Mouse (Mus musculus) left cerebral cortex, adult 8-10 months (tissue): ENCODE data around the gene Zscan18. TPM values are rescaled to one million over a fixed set of nuclear protein-coding genes. Genes with fewer than 3 reads are reported as not detected.
"Not testable (repeated sequence)": the region's sequence is repeated elsewhere in the genome, so short reads cannot be mapped to it uniquely, and the experiment has no call there.

Experiments used
- DNase-seq, 2 experiments: peaks; one replicate each; pipeline ENCODE4 v3.0.0; 2022; ENCODE audit warnings: low spot score in 2 of 2
- total RNA-seq, 4 experiments: library from RNA; stranded (reverse); gene quantifications; 2 replicates each; pipeline ENCODE4 v1.2.4; 2022

Zscan18 gene
- 10 to 100 TPM; 21.9 to 27.0 (median 22.9) TPM for total RNA-seq

DNA sequence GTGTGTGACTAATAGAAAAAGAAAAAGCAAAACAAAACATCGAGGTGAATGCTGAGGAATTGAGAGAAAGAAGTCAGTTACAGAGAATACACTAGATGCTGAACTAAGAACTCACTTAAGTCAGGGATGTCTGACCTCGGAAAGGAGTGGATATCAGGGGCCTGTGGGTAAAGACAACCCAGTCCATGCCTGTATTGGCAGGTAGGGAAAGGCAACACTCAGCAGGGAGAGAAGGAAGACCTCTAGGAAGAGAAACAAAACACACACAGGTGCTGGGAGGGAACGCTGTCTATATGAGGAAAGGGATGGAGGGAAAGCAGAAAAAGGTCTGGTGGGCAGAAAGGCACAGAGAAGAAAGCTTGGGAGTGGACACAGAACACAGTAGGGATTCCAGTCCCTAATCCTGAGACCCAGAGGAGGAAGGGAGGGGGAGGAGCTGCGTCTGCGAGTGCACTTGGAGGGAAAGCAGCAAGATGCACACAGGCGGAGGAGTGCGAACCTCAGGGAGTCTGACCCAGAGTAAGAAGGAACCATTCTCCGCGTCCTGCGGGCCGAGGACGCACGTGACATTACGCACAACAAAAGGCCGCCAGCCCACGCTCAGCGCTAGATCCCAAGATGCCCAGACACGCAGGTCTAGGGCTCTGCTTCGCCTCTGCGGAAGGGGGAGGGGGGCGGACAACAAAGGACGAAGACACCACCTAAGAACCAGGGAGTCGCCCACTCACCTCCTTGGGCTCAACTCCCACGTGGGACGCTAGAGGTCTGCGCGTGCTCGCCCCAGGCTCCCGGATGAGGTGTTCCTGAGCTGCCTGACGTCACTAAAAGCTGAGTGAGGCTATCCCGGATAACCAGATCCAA, at the start of gene Zscan18:
Gene Zscan18 (minus strand): TSS at position 770 of the 861 bp plus-strand sequence.
- DNase-seq = peak; percentile 73 to 92

DNA sequence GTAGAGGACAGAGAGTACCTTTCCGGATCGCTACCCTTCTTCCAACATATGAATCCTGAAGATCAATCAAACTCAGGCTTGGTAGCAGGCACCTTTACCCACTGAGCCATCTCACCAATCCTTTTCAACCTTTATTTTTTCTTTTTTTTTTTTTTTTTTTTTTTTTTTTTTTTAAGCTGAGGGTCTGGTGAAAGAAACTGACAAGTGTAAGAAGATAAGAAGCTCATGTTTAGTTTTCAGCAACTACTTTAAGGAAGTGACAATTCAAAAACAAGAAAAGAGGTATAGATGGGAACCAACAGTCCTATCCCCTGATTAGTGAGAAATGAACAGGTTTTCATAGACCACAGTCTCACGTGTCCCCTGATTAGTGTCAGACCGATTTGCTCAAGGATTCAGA, 32.3 kb upstream of the Zscan18 start:
- DNase-seq = no peak

- no peak for DNase-seq
Measured at GRCm38 (mm10) chr7:12835193-12835671, 31.8 kb upstream of the Zscan18 start.

DNA sequence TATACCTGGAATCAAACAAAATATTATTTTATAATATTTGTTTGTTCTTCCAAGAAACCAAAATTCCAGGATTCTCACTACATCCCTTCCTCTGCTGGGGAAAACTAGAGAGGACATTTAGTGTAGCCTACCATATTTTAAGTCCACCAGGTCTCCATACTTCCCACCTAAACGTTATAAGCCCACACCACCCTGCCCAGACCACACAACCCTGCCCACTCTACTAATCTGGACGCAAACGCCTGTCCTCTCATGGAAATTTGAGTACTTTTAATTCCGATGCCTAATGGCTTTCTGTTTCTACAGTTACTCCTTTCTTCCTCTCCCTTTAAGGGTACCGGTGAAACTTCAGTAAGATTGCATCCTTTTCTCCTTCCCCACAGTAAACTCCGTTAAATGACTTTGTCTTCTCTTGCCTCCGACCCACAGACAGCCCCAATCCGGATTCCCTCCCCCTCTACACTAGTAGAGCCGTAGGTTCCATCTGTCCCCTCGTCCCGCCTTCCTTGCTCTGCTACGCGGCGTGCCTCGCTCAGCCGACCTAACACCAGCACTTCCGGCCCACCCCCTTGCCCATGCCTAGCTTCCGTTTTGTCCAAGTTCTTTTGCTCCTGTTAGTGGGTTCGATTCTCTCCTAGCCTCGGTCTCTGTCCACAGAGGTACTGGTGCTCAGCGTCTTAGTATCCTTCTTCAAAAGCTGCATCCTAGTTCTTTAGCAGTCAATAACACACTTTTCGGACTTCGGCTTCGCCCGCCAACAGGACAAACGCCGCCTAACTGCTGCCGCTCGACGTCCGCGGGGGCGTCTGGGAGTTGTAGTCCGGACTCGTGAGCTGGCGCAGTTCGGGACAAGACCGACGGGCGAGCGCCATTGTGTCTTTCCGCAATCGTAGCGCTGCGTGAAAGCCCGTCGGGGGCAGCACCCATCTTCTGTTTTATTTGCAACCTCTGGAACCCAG, 31.0 kb upstream of the Zscan18 start, which contains the start of gene Zfp110:
Gene Zfp110 (plus strand): TSS at position 600 of the 959 bp plus-strand sequence.
- DNase-seq = peak; percentile 65 to 80

DNA sequence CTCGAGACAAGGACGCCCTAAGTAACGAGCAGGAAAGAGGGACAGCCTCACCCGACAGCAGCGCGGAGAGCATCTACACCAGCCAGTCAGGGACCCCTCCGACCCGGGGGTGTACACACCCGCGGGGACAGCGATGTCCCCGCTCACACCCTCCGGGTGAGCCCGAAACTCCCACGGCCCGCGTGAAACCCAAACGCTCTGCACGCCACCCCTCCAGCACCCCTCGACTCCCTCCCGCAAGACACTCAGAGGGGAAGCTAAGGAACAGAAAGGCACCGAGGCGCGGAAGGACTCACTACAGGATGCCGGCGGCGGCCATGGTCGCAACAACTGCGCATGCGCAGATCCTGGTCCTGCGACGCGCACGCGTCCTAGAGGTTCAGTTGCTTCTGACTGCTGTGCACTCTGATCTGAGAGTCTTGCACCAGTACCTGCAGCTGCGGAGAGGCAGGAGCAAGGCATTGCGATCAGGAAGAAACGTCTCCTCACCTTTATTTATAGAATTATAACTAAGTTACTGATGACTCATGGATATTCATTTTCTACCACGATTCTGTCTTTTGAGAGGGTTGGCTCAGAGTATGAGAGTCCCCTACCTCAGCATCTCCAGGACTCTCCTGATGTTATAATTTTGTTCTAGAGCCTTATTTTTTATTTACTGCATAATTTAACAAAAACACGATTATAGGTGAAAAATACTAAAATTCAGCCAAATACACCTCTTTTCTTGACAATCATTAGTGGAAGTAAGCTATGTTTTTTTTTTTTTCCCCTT, 15.3 kb upstream of the Zscan18 start, which contains the start of gene Zfp329:
Gene Zfp329 (minus strand): TSS at position 338 of the 775 bp plus-strand sequence.
- DNase-seq = peak; percentile 84 to 87

- no peak for DNase-seq
Measured at GRCm38 (mm10) chr7:12815566-12815965, 12.1 kb upstream of the Zscan18 start.

DNA sequence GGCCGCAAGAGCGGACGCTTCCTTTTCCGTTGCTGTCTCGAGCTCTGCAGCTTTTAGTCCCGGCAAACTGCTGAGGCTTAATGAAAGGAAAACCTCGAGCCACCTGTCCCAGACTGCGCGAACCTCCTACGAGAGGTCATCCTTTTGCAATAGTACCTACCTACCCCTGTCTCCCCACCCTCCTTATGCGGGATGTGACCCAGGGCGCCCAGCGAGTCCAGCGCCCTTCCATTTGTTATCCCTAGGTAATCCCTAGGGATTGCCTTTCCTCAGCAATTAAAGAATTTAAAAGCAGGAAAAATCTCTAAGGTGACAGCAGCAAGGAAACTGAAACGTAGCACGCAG, 264 bp upstream of the Zscan18 start:
- no peak for DNase-seq

DNA sequence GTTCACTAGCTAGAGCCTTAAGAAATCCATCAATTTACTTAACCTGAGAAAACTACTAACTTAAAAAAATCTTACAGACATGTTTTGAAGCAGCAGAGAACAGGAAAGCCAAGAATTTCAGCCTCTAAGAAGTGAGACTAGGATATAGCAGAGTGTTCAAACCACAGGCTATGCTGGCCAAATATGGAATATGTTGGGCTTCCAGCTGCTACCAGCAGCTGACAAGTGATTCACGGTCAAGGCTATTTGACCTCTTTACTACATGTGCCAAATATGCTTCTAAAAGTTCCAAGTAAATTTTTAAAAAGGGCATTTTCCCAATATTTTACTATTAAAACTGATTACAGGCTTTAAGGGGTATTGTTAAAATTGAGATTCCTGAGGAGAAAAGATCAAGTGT, 3.9 kb downstream of the Zscan18 start:
- no peak for DNase-seq

- no peak for DNase-seq
Measured at GRCm38 (mm10) chr7:12797971-12798370, 5.5 kb downstream of the Zscan18 start.

DNA sequence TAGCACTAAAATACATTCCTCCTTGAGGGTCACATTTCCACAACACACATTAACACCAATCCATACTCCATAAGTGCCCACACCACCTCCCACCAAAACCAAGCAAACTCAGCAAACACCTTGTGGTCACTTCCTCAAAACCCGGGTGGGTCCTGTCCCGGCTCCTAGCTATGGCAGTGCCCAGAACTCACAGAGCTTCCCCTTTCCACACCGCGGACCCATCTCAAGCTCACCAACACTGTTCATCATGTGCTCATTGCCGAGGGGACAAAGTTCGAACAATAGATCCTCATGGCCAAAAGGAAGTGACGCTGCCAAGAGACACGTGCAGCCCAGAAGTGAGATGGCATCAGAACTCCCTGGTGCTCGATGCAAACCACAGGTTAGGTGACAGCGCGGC, 10.8 kb downstream of the Zscan18 start:
- not testable (repeated sequence) for DNase-seq

- DNase-seq = no peak
Measured at GRCm38 (mm10) chr7:12788025-12788424, 15.4 kb downstream of the Zscan18 start.

GRCm38 (mm10) chr7:12787333-12787732, 16.1 kb downstream of the Zscan18 start:
- DNase-seq = no peak

DNA sequence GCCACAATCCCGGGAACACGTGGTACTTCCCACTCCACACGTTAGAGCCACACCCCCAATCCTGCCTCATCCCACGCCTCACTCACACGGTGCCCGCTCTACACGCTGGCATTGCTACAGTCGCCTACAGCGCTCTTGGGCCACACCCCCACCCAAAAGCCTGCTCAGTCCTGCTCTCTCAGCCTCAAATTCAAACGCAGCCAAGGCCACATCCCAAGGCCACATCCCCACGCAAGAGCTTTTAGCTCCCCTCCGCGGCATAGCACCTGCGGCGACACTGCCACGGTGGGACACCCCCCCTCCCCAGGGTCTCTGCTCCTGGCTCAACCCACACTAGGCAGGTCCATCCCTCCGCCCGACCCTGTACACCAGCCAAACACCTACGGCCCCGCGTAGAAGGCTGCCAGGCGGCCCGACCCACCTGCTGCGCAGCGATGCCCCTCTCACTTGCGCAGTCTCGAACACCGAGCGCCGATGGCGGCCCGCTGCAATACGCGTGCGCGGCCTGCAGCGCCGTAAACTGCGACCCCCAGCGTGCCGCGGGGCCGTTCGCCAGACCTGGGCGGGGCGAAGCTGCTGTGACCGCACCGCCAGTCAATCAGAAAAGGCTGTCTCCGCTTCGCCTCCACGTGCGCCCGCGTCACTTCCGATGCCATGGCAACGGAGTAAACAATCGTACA, 23.1 kb downstream of the Zscan18 start:
- DNase-seq = peak; percentile 46 to 85

DNA sequence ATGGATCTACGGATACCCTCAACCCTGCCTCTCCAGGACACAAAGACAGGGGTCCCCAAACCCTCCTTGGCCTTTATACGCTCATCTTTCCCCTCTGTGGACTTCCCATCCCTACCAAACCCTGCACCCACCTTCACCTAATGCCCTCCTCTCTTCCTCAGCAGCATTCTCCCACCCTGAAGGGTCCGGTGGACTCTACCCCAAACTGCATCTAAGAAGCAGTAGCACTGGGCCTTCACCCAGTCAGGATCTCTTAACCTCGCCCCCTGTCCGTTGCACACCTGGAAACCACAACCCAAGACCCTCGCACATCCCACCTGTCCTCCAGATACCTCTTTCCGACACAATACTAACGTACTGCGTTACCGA, 23.7 kb downstream of the Zscan18 start:
- DNase-seq = peak in 1 of 2 experiments; percentile 43

- DNase-seq = peak in 1 of 2 experiments; percentile 16
Measured at GRCm38 (mm10) chr7:12779141-12779540, 24.3 kb downstream of the Zscan18 start.

- DNase-seq = peak in 1 of 2 experiments; percentile 75
Measured at GRCm38 (mm10) chr7:12774606-12775005, 28.8 kb downstream of the Zscan18 start.

DNA sequence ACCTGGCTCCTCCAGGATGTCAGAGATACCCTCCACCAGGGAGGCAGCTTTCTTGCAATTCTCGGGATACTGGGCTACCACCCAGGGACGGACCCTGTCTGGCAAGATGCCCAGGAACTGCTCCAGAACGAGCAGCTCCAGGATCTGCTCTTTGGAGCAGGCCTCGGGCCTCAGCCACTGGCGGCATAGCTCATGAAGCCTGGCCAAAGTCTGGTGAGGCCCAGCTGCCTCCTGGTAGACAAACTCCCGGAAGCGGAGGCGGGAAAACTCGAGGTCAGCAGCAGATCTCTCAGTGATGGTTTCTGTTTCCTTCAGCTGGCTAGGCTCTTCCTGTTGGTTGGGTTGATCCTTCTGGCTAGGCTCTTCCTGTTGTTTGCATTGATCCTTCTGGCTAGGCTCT, 29.3 kb downstream of the Zscan18 start:
- DNase-seq = no peak

- no peak for DNase-seq
Measured at GRCm38 (mm10) chr7:12749431-12750198, 53.8 kb downstream of the Zscan18 start.

GRCm38 (mm10) chr7:12734904-12735303, 68.5 kb downstream of the Zscan18 start, which contains the start of gene Vmn2r56:
Gene Vmn2r56, minus strand, starts transcription at chr7:12735004.
- DNase-seq = no peak
